Comparison of ENCODE assay signal across 8 mouse cellular contexts in genomic region chr9:65032269-65033108, GRCm38 (mm10). TPM values are rescaled to one million over a fixed set of nuclear protein-coding genes. Genes with fewer than 3 reads are reported as not detected.
DNase-seq lines count a peak whose midpoint lies in the region; ATAC-seq and TF ChIP-seq lines count a peak whose summit lies in the region.

TSS of gene Dpp8 (plus strand) at chr9:65032414.

- peak; percentile 95 for DNase-seq in 3134 (ENCODE audit: extremely low read depth, insufficient read length, low spot score)
- peak; percentile 95 to 97 for DNase-seq in adrenal gland, postnatal 36 days
- DNase-seq in heart, adult 2 months: peak; percentile 94 to 95
- DNase-seq in kidney, adult 8-10 months: peak; percentile 92 to 95
- DNase-seq in spleen, postnatal 10 days (ENCODE audit: low spot score in 2 of 2): peak; percentile 94 to 98

- no peaks in the 10 kb centered on the region for H3K27me3 ChIP-seq in embryonic facial prominence, embryonic 13.5 days
- no peaks in the 10 kb centered on the region for H3K27me3 ChIP-seq in heart, adult 2 months (ENCODE audit: control insufficient read depth, insufficient read depth, low read length)
- no peaks in the 10 kb centered on the region for H3K27me3 ChIP-seq in limb, embryonic 13.5 days
- no peaks in the 10 kb centered on the region for H3K27me3 ChIP-seq in midbrain, embryonic 16.5 days (ENCODE audit: control insufficient read depth, insufficient read depth, low read depth, low read length)

- no peaks in the 10 kb centered on the region for H3K9me3 ChIP-seq in embryonic facial prominence, embryonic 13.5 days
- no peaks in the 10 kb centered on the region for H3K9me3 ChIP-seq in limb, embryonic 13.5 days
- H3K9me3 ChIP-seq in midbrain, embryonic 16.5 days (replicated peaks; ENCODE audit: control insufficient read depth, low read length, poor library complexity, severe bottlenecking): no peaks in the 10 kb centered on the region

- peak; percentile 64; the same call in 1 of the 2 replicates for TF ChIP-seq EP300 in heart, adult 2 months (IDR thresholded peaks at IDR 0.05; ENCODE audit: insufficient read depth, low read depth, low read length)

- H3K4me1 ChIP-seq in embryonic facial prominence, embryonic 13.5 days: peaks cover 12% of the 10 kb centered on the region
- H3K4me1 ChIP-seq in heart, adult 2 months (ENCODE audit: control insufficient read depth, insufficient read depth, low read length): peaks cover 5% of the 10 kb centered on the region
- H3K4me1 ChIP-seq in limb, embryonic 13.5 days: peaks cover 12% of the 10 kb centered on the region
- H3K4me1 ChIP-seq in midbrain, embryonic 16.5 days (ENCODE audit: control insufficient read depth, insufficient read depth, low read length): peaks cover 9% of the 10 kb centered on the region

- H3K4me2 ChIP-seq in embryonic facial prominence, embryonic 13.5 days: peak within 1 kb of the TSS; percentile 94
- H3K4me2 ChIP-seq in limb, embryonic 13.5 days (replicated peaks): peak within 1 kb of the TSS; percentile 81
- H3K4me2 ChIP-seq in midbrain, embryonic 16.5 days (ENCODE audit: low read length): peak within 1 kb of the TSS; percentile 93

- intact Hi-C loops in heart, adult 2 months (cut with DNase I): loop anchor here (1.0 to 5.0 kb wide), 4 partner anchors 10 to 295 kb away; partner anchors contain the start of gene Rab11a

- TF ChIP-seq CTCF in heart, adult 2 months (IDR thresholded peaks at IDR 0.05): no peak; the same call in none of the 2 replicates

- peak within 1 kb of the TSS; percentile 99 for H3K9ac ChIP-seq in embryonic facial prominence, embryonic 13.5 days
- H3K9ac ChIP-seq in heart, adult 2 months (ENCODE audit: low read depth, low read length): peak within 1 kb of the TSS; percentile 99
- peak within 1 kb of the TSS; percentile 98 for H3K9ac ChIP-seq in limb, embryonic 13.5 days
- H3K9ac ChIP-seq in midbrain, embryonic 16.5 days (ENCODE audit: low read depth, low read length): peak within 1 kb of the TSS; percentile 99

- peak within 1 kb of the TSS; percentile 88 for H3K27ac ChIP-seq in embryonic facial prominence, embryonic 13.5 days
- H3K27ac ChIP-seq in heart, adult 2 months: peak within 1 kb of the TSS; percentile 99
- peak within 1 kb of the TSS; percentile 83 for H3K27ac ChIP-seq in limb, embryonic 13.5 days
- peak within 1 kb of the TSS; percentile 92 for H3K27ac ChIP-seq in midbrain, embryonic 16.5 days (ENCODE audit: low read length)

- H3K4me3 ChIP-seq in embryonic facial prominence, embryonic 13.5 days: peak within 1 kb of the TSS; percentile 100
- peak within 1 kb of the TSS; percentile 95 for H3K4me3 ChIP-seq in heart, adult 2 months
- peak within 1 kb of the TSS; percentile 100 for H3K4me3 ChIP-seq in limb, embryonic 13.5 days
- peak within 1 kb of the TSS; percentile 98 for H3K4me3 ChIP-seq in midbrain, embryonic 16.5 days (ENCODE audit: low read depth, low read length)

- peaks cover 14% of the 10 kb centered on the region for H3K36me3 ChIP-seq in embryonic facial prominence, embryonic 13.5 days
- H3K36me3 ChIP-seq in heart, adult 2 months (ENCODE audit: control insufficient read depth, insufficient read depth, low read length): peaks cover 15% of the 10 kb centered on the region
- peaks cover 14% of the 10 kb centered on the region for H3K36me3 ChIP-seq in limb, embryonic 13.5 days
- no peaks in the 10 kb centered on the region for H3K36me3 ChIP-seq in midbrain, embryonic 16.5 days (ENCODE audit: control insufficient read depth, insufficient read depth, low read length)

- peak; percentile 90 for ATAC-seq in embryonic facial prominence, embryonic 13.5 days (ENCODE audit: insufficient number of reproducible peaks, insufficient read depth, low FRiP score, low TSS enrichment, low read depth)
- peak; percentile 95 for ATAC-seq in limb, embryonic 13.5 days (ENCODE audit: low FRiP score, low read depth)
- ATAC-seq in midbrain, embryonic 16.5 days: peak; percentile 96

- no peaks in the 10 kb centered on the region; the same call in 1 of the 2 replicates for H3K79me2 ChIP-seq in heart, adult 2 months (replicated peaks; ENCODE audit: control insufficient read depth, insufficient read depth, low read length)

- TF ChIP-seq POLR2A in heart, adult 2 months (IDR thresholded peaks at IDR 0.05; ENCODE audit: insufficient read depth, low read depth, low read length): peak; percentile 31; the same call in 1 of the 2 replicates

- under 1% methylated on average over 85 of the region's 85 CpGs for WGBS in embryonic facial prominence, embryonic 13.5 days
- WGBS in heart, adult 2 months: under 1% methylated on average over 84 of the region's 85 CpGs
- WGBS in limb, embryonic 13.5 days: under 1% methylated on average over 73 of the region's 85 CpGs
- under 1% methylated on average over 75 of the region's 85 CpGs for WGBS in midbrain, embryonic 16.5 days

RNA-seq across cellular contexts. Expression of gene Dpp8, which starts in this region (rescaled TPM):
- total RNA-seq in adrenal gland, postnatal 36 days (2021): 100 to 1,000 TPM in 1 of 2 experiments, 10 to 100 TPM in 1; 88.0 to 104 TPM
- 36.7 and 37.2 TPM in 2 replicates for polyA plus RNA-seq in embryonic facial prominence, embryonic 13.5 days (2015; fragmentation: Nextera tagmentation; extraction: Ambion mirVana)
- total RNA-seq in heart, adult 2 months (2021): 10 to 100 TPM; 56.6 to 61.0 TPM
- polyA plus RNA-seq in heart, adult 2 months (2012; rRNA removed): 42.2 and 83.2 TPM in 2 replicates
- polyA plus RNA-seq in limb, embryonic 13.5 days (2015; fragmentation: Nextera tagmentation; extraction: Ambion mirVana): 32.5 and 37.0 TPM in 2 replicates
- 39.3 and 42.7 TPM in 2 replicates for polyA plus RNA-seq in midbrain, embryonic 16.5 days (2015; fragmentation: Nextera tagmentation; extraction: Ambion mirVana)

Comparison
In these comparisons a context has a peak if more than half of its experiments do, and no peak if none do; other contexts are left out.
1. Peak in every context shown above with its lines: DNase-seq, ATAC-seq, H3K4me3 ChIP-seq and H3K27ac ChIP-seq.